11 mouse cellular contexts compared by ENCODE assay signal in the genomic region with DNA sequence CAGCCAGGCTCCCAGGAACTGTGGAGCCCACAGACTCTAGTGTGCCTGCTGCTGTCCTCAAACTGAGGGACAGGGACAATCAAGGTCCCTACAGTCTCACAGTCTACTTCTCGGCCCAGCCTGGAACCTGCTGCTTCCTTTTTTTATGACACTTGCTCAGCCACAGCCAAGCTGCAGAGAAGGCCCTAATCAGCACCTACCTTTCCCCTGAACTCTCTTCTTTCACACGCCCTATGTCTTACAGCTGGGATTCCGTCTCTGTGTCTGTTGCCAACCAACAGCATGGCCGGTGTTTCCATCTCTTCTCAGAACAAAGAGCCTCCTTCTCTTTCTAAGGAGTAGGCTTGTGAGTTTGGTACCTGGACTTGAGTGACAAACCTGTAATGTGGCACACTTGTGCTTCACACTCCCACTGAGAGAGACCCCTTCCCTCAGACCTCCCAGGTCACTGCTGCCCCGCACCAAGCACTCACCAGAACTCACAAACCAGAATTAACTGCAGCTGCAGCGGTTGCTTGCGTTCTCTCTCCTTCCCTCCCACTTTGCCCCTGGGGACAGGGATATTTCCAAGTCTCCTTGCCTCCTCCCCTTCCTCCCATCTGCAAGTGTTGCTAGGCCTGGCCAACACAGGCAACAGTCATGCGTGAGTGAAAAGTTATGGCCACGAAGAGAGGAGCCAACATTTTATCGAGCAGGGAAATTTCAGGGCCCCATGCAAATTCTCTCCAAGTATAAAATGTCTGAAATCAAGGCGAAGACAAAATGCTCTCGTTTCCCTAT. TPM values are rescaled to one million over a fixed set of nuclear protein-coding genes. Genes with fewer than 3 reads are reported as not detected.
DNase-seq lines count a peak whose midpoint lies in the region; ATAC-seq and TF ChIP-seq lines count a peak whose summit lies in the region.
"Had no signal": no experiment of that assay in that cellular context is flagged by ENCODE, and none has a peak within 500 bp of the region (broad histone marks: within the 10 kb centered on the region; RNA-seq: fewer than 3 reads in every experiment).

No protein-coding gene starts in this region.

- peak overlapping the region; percentile 19; the same call in 1 of the 2 replicates for H3K27ac ChIP-seq in kidney, embryonic 14.5 days (ENCODE audit: low read depth, low read length)
- H3K27ac ChIP-seq in liver, embryonic 13.5 days, result peak overlapping the region; percentile 72
- H3K27ac ChIP-seq in thymus, adult 2 months (ENCODE audit: control insufficient read depth, insufficient read depth, low read length), result no peak overlapping the region
- H3K27ac ChIP-seq: lung, embryonic 15.5 days had no signal

- H3K9ac ChIP-seq in kidney, embryonic 14.5 days (ENCODE audit: low read depth, low read length), result 0 out of 2 replicates have a peak overlapping the region, but pooled peaks have one; percentile 13
- peak overlapping the region; percentile 33; the same call in 1 of the 2 replicates for H3K9ac ChIP-seq in liver, embryonic 13.5 days
- H3K9ac ChIP-seq: lung, embryonic 15.5 days had no signal

- H3K9me3 ChIP-seq in kidney, embryonic 14.5 days (ENCODE audit: control insufficient read depth, low read length), result no peaks in the 10 kb centered on the region
- H3K9me3 ChIP-seq in liver, embryonic 13.5 days (replicated peaks), result no peaks in the 10 kb centered on the region
- H3K9me3 ChIP-seq: lung, embryonic 15.5 days had no signal

- no peak for DNase-seq in kidney, postnatal 36 days
- peak; percentile 10 to 13 for DNase-seq in gastrocnemius, postnatal 36 days
- peak; percentile 8 for DNase-seq in liver, embryonic 13.5 days
- no peak for DNase-seq in thymus, adult 2 months
- no peak for DNase-seq in thymus, postnatal 4 days

- TF ChIP-seq POLR2A in thymus, adult 2 months (IDR thresholded peaks at IDR 0.05; ENCODE audit: control insufficient read depth, extremely low read depth, insufficient read depth, low read length, poor library complexity), result no peak

- H3K27me3 ChIP-seq in kidney, embryonic 14.5 days (ENCODE audit: control insufficient read depth, insufficient read depth, low read length), result no peaks in the 10 kb centered on the region
- no peaks in the 10 kb centered on the region for H3K27me3 ChIP-seq in liver, embryonic 13.5 days
- no peaks in the 10 kb centered on the region for H3K27me3 ChIP-seq in thymus, adult 2 months (ENCODE audit: control insufficient read depth, insufficient read depth, low read length)

- ATAC-seq in kidney, embryonic 14.5 days (ENCODE audit: low FRiP score, low TSS enrichment), result peak; percentile 69; the same call in 1 of the 2 replicates
- 0 out of 2 replicates have a peak, but pooled peaks have one; percentile 11 for ATAC-seq in common myeloid progenitor, adult 5-6 weeks (replicated peaks; ENCODE audit: low read depth, poor library complexity, severe bottlenecking)
- ATAC-seq in liver, embryonic 13.5 days (ENCODE audit: low read depth), result no peak
- ATAC-seq in activated CD4-positive, CD25-positive, alpha-beta regulatory T cell, adult 4 months, result no peak
- ATAC-seq: CD4-positive, CD25-positive, alpha-beta regulatory T cell, adult 4 months; hindbrain, embryonic 16.5 days had no signal

- no peak for TF ChIP-seq CTCF in thymus, adult 2 months (IDR thresholded peaks at IDR 0.05; ENCODE audit: borderline replicate concordance, control insufficient read depth, extremely low read depth, insufficient read depth, low read length, poor library complexity)

- 0 out of 2 replicates have a peak, but pooled peaks cover 9% of the 10 kb centered on the region for H3K4me1 ChIP-seq in kidney, embryonic 14.5 days (ENCODE audit: control insufficient read depth, insufficient read depth, low read length)
- peaks cover 60% of the 10 kb centered on the region for H3K4me1 ChIP-seq in liver, embryonic 13.5 days (replicated peaks)
- H3K4me1 ChIP-seq in thymus, adult 2 months (replicated peaks; ENCODE audit: control insufficient read depth, insufficient read depth, low read length), result peaks cover 6% of the 10 kb centered on the region
- H3K4me1 ChIP-seq: lung, embryonic 15.5 days had no signal

- intact Hi-C loops in gastrocnemius, postnatal 36 days (cut with DNase I), result no loop called here

- no peaks in the 10 kb centered on the region for H3K36me3 ChIP-seq in kidney, embryonic 14.5 days (ENCODE audit: control insufficient read depth, insufficient read depth, low read length)
- H3K36me3 ChIP-seq in liver, embryonic 13.5 days, result no peaks in the 10 kb centered on the region
- H3K36me3 ChIP-seq in thymus, adult 2 months (ENCODE audit: control insufficient read depth, insufficient read depth, low read length), result no peaks in the 10 kb centered on the region
- H3K36me3 ChIP-seq: lung, embryonic 15.5 days had no signal

- H3K4me2 ChIP-seq in kidney, embryonic 14.5 days (replicated peaks; ENCODE audit: low read depth, low read length), result no peak overlapping the region
- no peak overlapping the region for H3K4me2 ChIP-seq in liver, embryonic 13.5 days
- H3K4me2 ChIP-seq: lung, embryonic 15.5 days had no signal

- WGBS in kidney, embryonic 14.5 days, result 43% methylated on average over 12 of the region's 12 CpGs
- 62% methylated on average over 12 of the region's 12 CpGs for WGBS in liver, embryonic 13.5 days (ENCODE audit: insufficient replicate concordance)
- 85% methylated on average over 12 of the region's 12 CpGs for WGBS in thymus, adult 2 months

- no peak overlapping the region for H3K4me3 ChIP-seq in kidney, embryonic 14.5 days (ENCODE audit: low read length)
- no peak overlapping the region for H3K4me3 ChIP-seq in liver, embryonic 13.5 days (replicated peaks)
- no peak overlapping the region for H3K4me3 ChIP-seq in thymus, adult 2 months (ENCODE audit: control insufficient read depth, insufficient read depth, low read length)
- H3K4me3 ChIP-seq: lung, embryonic 15.5 days had no signal

RNA-seq across cellular contexts. Expression of gene Mier3, which starts 22.1 kb away (rescaled TPM):
- 26.0 and 28.7 TPM in 2 replicates for polyA plus RNA-seq in kidney, embryonic 14.5 days (2014; fragmentation: Nextera tagmentation; extraction: Ambion mirVana)
- 68.1 and 77.3 TPM in 2 replicates for total RNA-seq in common myeloid progenitor, adult 5-6 weeks (2017)
- 10 to 100 TPM in 1 of 2 experiments, 1 to 10 TPM in 1; 8.4 to 11.5 TPM for total RNA-seq in gastrocnemius, postnatal 36 days (2021)
- 12.9 and 18.4 TPM in 2 replicates for polyA plus RNA-seq in liver, embryonic 13.5 days (2015; fragmentation: Nextera tagmentation; extraction: Ambion mirVana)
- 7.3 and 7.5 TPM in 2 replicates for polyA plus RNA-seq in thymus, adult 2 months (2012; rRNA removed)
- 10 to 100 TPM; 15.6 to 18.9 TPM for polyA plus RNA-seq in activated CD4-positive, CD25-positive, alpha-beta regulatory T cell, adult 4 months (2017; shearing (Covaris generic))

Comparison
In these comparisons a context has a peak if more than half of its experiments do, and no peak if none do; other contexts are left out.
1. ATAC-seq: peak in kidney, embryonic 14.5 days (single experiment) and common myeloid progenitor, adult 5-6 weeks (single experiment); none in liver, embryonic 13.5 days (single experiment) and activated CD4-positive, CD25-positive, alpha-beta regulatory T cell, adult 4 months (single experiment).
2. DNase-seq: peak in gastrocnemius, postnatal 36 days (2 of 2) and liver, embryonic 13.5 days (single experiment); none in kidney, postnatal 36 days (0 of 2), thymus, adult 2 months (single experiment) and thymus, postnatal 4 days (single experiment).